In the genomic region with DNA sequence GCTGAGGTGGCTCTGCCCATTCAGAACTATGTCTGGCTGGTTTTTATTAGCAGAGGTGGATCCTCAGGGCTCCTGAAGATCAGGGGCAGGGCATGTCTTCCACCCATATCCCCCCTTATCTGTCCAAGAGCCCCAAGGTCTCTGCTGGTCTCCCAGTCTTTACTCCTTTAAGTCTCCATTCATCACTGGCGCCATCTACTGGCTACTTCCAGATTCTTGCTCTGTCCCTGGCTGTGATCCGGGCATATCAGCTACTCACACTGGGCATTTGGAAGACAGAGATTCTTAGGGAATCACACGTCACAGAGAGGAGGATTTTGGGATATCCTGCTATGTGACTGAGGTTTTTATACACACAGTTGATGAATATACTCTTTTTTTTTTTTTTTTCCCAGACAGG, we compare ENCODE assay signal across 10 mouse cellular contexts. TPM values are rescaled to one million over a fixed set of nuclear protein-coding genes. Genes with fewer than 3 reads are reported as not detected.
A peak's percentile ranks its signal among the peaks of the same experiment; 100 is the strongest.
DNase-seq lines count a peak whose midpoint lies in the region; ATAC-seq and TF ChIP-seq lines count a peak whose summit lies in the region.
"Had no signal": no experiment of that assay in that cellular context is flagged by ENCODE, and none has a peak within 500 bp of the region (broad histone marks: within the 10 kb centered on the region; RNA-seq: fewer than 3 reads in every experiment).

No protein-coding gene starts in this region.

- H3K27ac ChIP-seq in hindbrain, postnatal 0 days: no peak overlapping the region
- H3K27ac ChIP-seq in limb, embryonic 10.5 days: no peak overlapping the region
- H3K27ac ChIP-seq: embryonic facial prominence, embryonic 15.5 days; midbrain, embryonic 12.5 days had no signal

- intact Hi-C loops in heart, postnatal 25 days (cut with DNase I): no loop called here

- ATAC-seq in common myeloid progenitor, adult 5-6 weeks (replicated peaks; ENCODE audit: low read depth, poor library complexity, severe bottlenecking): peak; percentile 67
- ATAC-seq in hindbrain, postnatal 0 days: 0 out of 2 replicates have a peak, but pooled peaks have one; percentile 47

- H3K27me3 ChIP-seq in hindbrain, postnatal 0 days (ENCODE audit: insufficient read depth, low read length): 0 out of 2 replicates have a peak, but pooled peaks cover 4% of the 10 kb centered on the region
- peaks cover 44% of the 10 kb centered on the region for H3K27me3 ChIP-seq in limb, embryonic 10.5 days (ENCODE audit: low read depth, poor library complexity, severe bottlenecking)

- H3K4me1 ChIP-seq in hindbrain, postnatal 0 days (ENCODE audit: insufficient read depth, low read length): no peaks in the 10 kb centered on the region
- peaks cover 10% of the 10 kb centered on the region for H3K4me1 ChIP-seq in limb, embryonic 10.5 days
- H3K4me1 ChIP-seq: midbrain, embryonic 12.5 days had no signal

- H3K9ac ChIP-seq in hindbrain, postnatal 0 days (replicated peaks; ENCODE audit: low read length): no peak overlapping the region
- H3K9ac ChIP-seq: embryonic facial prominence, embryonic 15.5 days; midbrain, embryonic 12.5 days had no signal

- no peaks in the 10 kb centered on the region for H3K9me3 ChIP-seq in hindbrain, postnatal 0 days (ENCODE audit: low read length)
- no peaks in the 10 kb centered on the region for H3K9me3 ChIP-seq in limb, embryonic 10.5 days (replicated peaks)
- H3K9me3 ChIP-seq: embryonic facial prominence, embryonic 15.5 days; midbrain, embryonic 12.5 days had no signal

- WGBS in hindbrain, postnatal 0 days: 18% methylated on average over 3 of the region's 3 CpGs
- 29% methylated on average over 3 of the region's 3 CpGs for WGBS in limb, embryonic 10.5 days

- TF ChIP-seq CTCF in hindbrain, postnatal 0 days (IDR thresholded peaks at IDR 0.05; ENCODE audit: low read depth): peak; percentile 67

- no peak overlapping the region for H3K4me3 ChIP-seq in hindbrain, postnatal 0 days (ENCODE audit: low read length)
- H3K4me3 ChIP-seq in limb, embryonic 10.5 days: no peak overlapping the region
- H3K4me3 ChIP-seq: embryonic facial prominence, embryonic 15.5 days; midbrain, embryonic 12.5 days had no signal

- peak; percentile 73 for DNase-seq in heart, adult 8-10 months (ENCODE audit: low spot score)
- no peak for DNase-seq in heart, postnatal 25 days (ENCODE audit: low spot score)
- DNase-seq in R1 (ENCODE audit: low read depth, low spot score): peak; percentile 85
- peak; percentile 72 for DNase-seq in hindbrain, postnatal 0 days (ENCODE audit: low spot score)
- DNase-seq in limb, embryonic 10.5 days (ENCODE audit: low spot score): peak; percentile 56
- peak; percentile 41 to 59 for DNase-seq in natural killer cell, adult 2 months (ENCODE audit: low spot score in 2 of 2)
- peak; percentile 28 to 79 for DNase-seq in thymus, postnatal 10 days (ENCODE audit: low spot score in 2 of 2)

- H3K36me3 ChIP-seq in hindbrain, postnatal 0 days (ENCODE audit: insufficient read depth, low read length): no peaks in the 10 kb centered on the region
- no peaks in the 10 kb centered on the region for H3K36me3 ChIP-seq in limb, embryonic 10.5 days
- H3K36me3 ChIP-seq: embryonic facial prominence, embryonic 15.5 days; midbrain, embryonic 12.5 days had no signal

- H3K4me2 ChIP-seq in hindbrain, postnatal 0 days (ENCODE audit: low read depth, low read length): no peak overlapping the region
- H3K4me2 ChIP-seq: embryonic facial prominence, embryonic 15.5 days; midbrain, embryonic 12.5 days had no signal

RNA-seq across cellular contexts. Expression of a gene that starts 25.6 kb away (rescaled TPM):
- 10 to 100 TPM; 51.6 to 66.1 (median 59.4) TPM for total RNA-seq in heart, adult 8-10 months (2022)
- 10 to 100 TPM; 48.6 to 52.4 TPM for total RNA-seq in heart, postnatal 25 days (2021)
- 230 and 275 TPM in 2 replicates for total RNA-seq in common myeloid progenitor, adult 5-6 weeks (2017)
- 19.2 and 35.0 TPM in 2 replicates for total RNA-seq in hindbrain, postnatal 0 days (2014; rRNA removed)
- 70.7 and 80.4 TPM in 2 replicates for polyA plus RNA-seq in hindbrain, postnatal 0 days (2015; fragmentation: Nextera tagmentation; extraction: Ambion mirVana)
- polyA plus RNA-seq in limb, embryonic 10.5 days (2016; fragmentation: Nextera tagmentation; extraction: Ambion mirVana): 67.3 and 67.9 TPM in 2 replicates

RNA-seq across cellular contexts. Expression of a gene that starts 32.9 kb away (rescaled TPM):
- total RNA-seq in heart, adult 8-10 months (2022): 100 to 1,000 TPM in 3 of 4 experiments, 10 to 100 TPM in 1; 97.1 to 165 (median 123) TPM
- 100 to 1,000 TPM; 153 to 208 TPM for total RNA-seq in heart, postnatal 25 days (2021)
- 172 and 177 TPM in 2 replicates for total RNA-seq in common myeloid progenitor, adult 5-6 weeks (2017)
- total RNA-seq in hindbrain, postnatal 0 days (2014; rRNA removed): 70.0 and 112 TPM in 2 replicates
- polyA plus RNA-seq in hindbrain, postnatal 0 days (2015; fragmentation: Nextera tagmentation; extraction: Ambion mirVana): 256 and 295 TPM in 2 replicates
- 299 and 383 TPM in 2 replicates for polyA plus RNA-seq in limb, embryonic 10.5 days (2016; fragmentation: Nextera tagmentation; extraction: Ambion mirVana)

RNA-seq across cellular contexts. Expression of a gene that starts 41.5 kb away (rescaled TPM):
- 10 to 100 TPM; 63.0 to 64.1 (median 63.5) TPM for total RNA-seq in heart, adult 8-10 months (2022)
- 10 to 100 TPM; 57.7 to 67.6 TPM for total RNA-seq in heart, postnatal 25 days (2021)
- 168 and 202 TPM in 2 replicates for total RNA-seq in common myeloid progenitor, adult 5-6 weeks (2017)
- total RNA-seq in hindbrain, postnatal 0 days (2014; rRNA removed): 149 and 166 TPM in 2 replicates
- 231 and 239 TPM in 2 replicates for polyA plus RNA-seq in hindbrain, postnatal 0 days (2015; fragmentation: Nextera tagmentation; extraction: Ambion mirVana)
- 129 and 133 TPM in 2 replicates for polyA plus RNA-seq in limb, embryonic 10.5 days (2016; fragmentation: Nextera tagmentation; extraction: Ambion mirVana)
